ENCODE assay signal across 16 mouse cellular contexts in genomic region chr5:92823495-92823894, GRCm38 (mm10).
"Had no signal": no experiment of that assay in that cellular context is flagged by ENCODE, and none has a peak within 500 bp of the region (broad histone marks: within the 10 kb centered on the region; RNA-seq: fewer than 3 reads in every experiment).

No protein-coding gene starts in this region.

- H3K4me3 ChIP-seq: left cerebral cortex, adult 2 months; limb, embryonic 10.5 days; liver, embryonic 13.5 days; lung, embryonic 15.5 days; megakaryocyte, embryonic 14.5 days; midbrain, embryonic 12.5 days; neural tube, embryonic 13.5 days; stomach, embryonic 15.5 days had no signal

- H3K4me1 ChIP-seq: liver, embryonic 13.5 days; megakaryocyte, embryonic 14.5 days; midbrain, embryonic 12.5 days had no signal

- H3K4me2 ChIP-seq: liver, embryonic 13.5 days; lung, embryonic 15.5 days; midbrain, embryonic 12.5 days; neural tube, embryonic 13.5 days; stomach, embryonic 15.5 days had no signal

- DNase-seq: kidney, postnatal 25 days; liver, embryonic 13.5 days; liver, postnatal 0 days; lung, postnatal 14 days; retina, postnatal 1 day; right cerebral cortex, postnatal 4 days; thymus, postnatal 36 days had no signal

- H3K27ac ChIP-seq: left cerebral cortex, adult 2 months; limb, embryonic 10.5 days; liver, embryonic 13.5 days; macrophage; midbrain, embryonic 12.5 days; neural tube, embryonic 13.5 days; stomach, embryonic 15.5 days had no signal

- ATAC-seq: liver, postnatal 0 days; midbrain, embryonic 16.5 days had no signal

- H3K9me3 ChIP-seq: limb, embryonic 10.5 days; liver, embryonic 13.5 days; lung, embryonic 15.5 days; megakaryocyte, embryonic 14.5 days; midbrain, embryonic 12.5 days; neural tube, embryonic 13.5 days; stomach, embryonic 15.5 days had no signal

- H3K9ac ChIP-seq: liver, embryonic 13.5 days; liver, postnatal 0 days; lung, embryonic 15.5 days; midbrain, embryonic 12.5 days; neural tube, embryonic 13.5 days; stomach, embryonic 15.5 days had no signal

- H3K27me3 ChIP-seq: liver, embryonic 13.5 days; lung, embryonic 15.5 days; megakaryocyte, embryonic 14.5 days; midbrain, embryonic 12.5 days; neural tube, embryonic 13.5 days; stomach, embryonic 15.5 days had no signal

- H3K36me3 ChIP-seq: limb, embryonic 10.5 days; liver, embryonic 13.5 days; lung, embryonic 15.5 days; midbrain, embryonic 12.5 days; neural tube, embryonic 13.5 days; stomach, embryonic 15.5 days had no signal
